Mouse (Mus musculus) gastrocnemius, postnatal 25 days (tissue): ENCODE results near the gene Scgb2a2. TPM values are rescaled to one million over a fixed set of nuclear protein-coding genes. Genes with fewer than 3 reads are reported as not detected.
"Not testable (repeated sequence)": the region's sequence is repeated elsewhere in the genome, so short reads cannot be mapped to it uniquely, and the experiment has no call there.

Experiments used
- DNase-seq: peaks from one replicate; pipeline ENCODE4 v3.0.0; 2022
- long read RNA-seq, 2 experiments: library from polyadenylated mRNA; stranded (forward); transcript quantifications; one replicate each; pipeline ENCODE4 v2.0.0; 2021
- microRNA-seq, 2 experiments: library from miRNA; unstranded; fragments of <30 nt; microRNA quantifications; one replicate each; pipeline ENCODE4 v1.2.0; 2021; ENCODE audit warnings: borderline replicate concordance in 2 of 2
- total RNA-seq, 2 experiments: library from RNA; stranded (reverse); gene quantifications; 1 replicate in 1 of 2; 2 replicates in 1 of 2; pipeline ENCODE4 v1.2.3; 2021

Scgb2a2 gene
- not detected for total RNA-seq
- long read RNA-seq, experiment 1: 0 reads
- long read RNA-seq, experiment 2: 0 reads

GRCm38 (mm10) chr19:9847262-9847661, at the start of gene Scgb2a2:
Gene Scgb2a2 (plus strand): TSS chr19:9847562.
- DNase-seq: no peak

DNA sequence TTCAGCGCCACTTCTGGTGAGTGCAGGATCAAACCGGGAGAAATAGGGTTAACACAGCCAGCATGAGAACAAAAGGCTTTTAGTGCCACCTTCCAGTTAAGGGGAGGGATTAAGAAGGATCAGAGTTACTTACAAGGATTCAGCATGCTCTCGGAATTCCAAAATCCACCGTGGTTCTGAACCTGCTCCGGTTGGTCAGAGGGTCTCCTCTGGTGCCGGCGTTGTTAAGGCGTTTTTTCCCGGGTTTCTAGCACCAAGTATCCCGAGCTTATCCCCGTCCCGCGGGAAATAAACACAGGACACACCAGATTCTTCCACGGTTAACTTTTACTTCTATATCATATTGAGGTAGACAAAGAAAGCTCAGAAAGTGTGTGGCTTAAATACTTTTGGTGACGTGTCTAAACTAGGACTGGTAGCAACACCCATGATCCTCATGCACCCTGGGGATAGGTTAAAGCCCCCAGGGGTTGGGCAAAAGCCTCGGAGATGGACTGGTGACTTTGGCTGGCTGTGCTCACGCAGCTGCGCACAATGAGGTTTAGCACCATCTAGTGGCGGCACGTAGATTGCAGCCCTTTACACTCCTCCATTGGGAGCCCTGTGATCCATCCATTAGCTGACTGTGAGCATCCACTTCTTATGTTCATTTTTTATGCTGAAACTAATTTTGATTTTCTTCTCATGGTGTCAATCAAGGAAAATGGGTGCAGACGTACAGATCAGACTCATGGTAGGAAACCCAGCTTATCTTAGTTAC, 10.6 kb upstream of the Scgb2a2 start:
- peak; percentile 16 for DNase-seq

- no peak for DNase-seq
Observed at GRCm38 (mm10) chr19:9837341-9837715, 10.0 kb upstream of the Scgb2a2 start.

- not testable (repeated sequence) for DNase-seq
Observed at GRCm38 (mm10) chr19:9849368-9850075, 2.2 kb downstream of the Scgb2a2 start.

DNA sequence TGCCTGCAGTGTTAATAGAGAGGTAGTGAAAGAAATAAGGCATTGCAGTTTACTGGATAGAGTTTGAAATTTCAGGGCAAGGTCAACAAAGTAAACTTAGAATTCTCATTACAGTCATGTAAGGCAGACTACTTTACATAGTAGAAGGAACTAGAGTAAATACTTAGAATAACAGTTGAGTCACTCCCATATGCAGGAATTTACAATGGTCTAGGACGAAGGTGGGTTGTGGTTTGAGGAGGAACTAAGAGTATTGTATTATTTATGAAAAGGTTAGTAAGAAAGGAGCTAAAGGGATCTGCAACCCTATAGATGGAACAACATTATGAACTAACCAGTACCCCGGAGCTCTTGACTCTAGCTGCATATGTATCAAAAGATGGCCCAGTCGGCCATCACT, 13.5 kb downstream of the Scgb2a2 start:
- DNase-seq: not testable (repeated sequence)

DNA sequence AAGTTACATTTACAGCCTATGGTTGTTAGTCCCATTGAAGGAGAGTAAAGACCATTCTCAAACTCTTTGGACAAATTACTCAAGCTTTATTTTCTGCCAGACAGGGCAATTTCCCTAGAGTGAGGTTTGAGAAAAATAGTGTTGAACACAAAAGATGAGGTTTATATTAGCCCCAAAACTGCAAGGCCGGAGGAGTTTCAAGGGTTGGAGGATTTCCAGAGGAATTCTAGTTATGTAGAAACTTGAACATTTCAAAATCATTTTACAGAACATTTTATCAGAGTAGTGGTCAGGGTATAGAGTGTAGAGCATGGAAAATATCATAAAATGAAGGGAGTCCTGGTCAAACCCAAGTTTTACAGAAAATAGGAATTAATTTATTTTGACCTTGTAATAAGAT, 17.5 kb downstream of the Scgb2a2 start:
- DNase-seq: no peak

DNA sequence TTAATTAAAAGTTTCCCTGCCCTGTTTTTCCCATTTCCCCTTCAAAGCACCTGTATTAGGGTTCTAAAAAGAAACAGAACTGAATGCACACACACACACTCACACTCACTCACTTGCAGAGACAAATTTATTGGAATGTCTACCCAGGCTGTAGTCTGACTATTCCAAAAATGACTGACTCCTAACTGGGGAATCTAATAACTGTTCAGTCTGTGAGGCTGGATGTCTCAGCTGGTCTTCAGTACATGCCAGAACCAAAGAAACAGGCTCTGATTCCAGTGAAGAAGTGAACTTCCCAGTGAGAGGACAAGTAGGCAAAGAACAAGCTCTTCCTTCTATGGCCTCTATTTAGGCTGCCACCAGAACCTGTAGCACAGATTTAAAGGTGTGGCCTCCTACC, 18.1 kb downstream of the Scgb2a2 start:
- DNase-seq: no peak

DNA sequence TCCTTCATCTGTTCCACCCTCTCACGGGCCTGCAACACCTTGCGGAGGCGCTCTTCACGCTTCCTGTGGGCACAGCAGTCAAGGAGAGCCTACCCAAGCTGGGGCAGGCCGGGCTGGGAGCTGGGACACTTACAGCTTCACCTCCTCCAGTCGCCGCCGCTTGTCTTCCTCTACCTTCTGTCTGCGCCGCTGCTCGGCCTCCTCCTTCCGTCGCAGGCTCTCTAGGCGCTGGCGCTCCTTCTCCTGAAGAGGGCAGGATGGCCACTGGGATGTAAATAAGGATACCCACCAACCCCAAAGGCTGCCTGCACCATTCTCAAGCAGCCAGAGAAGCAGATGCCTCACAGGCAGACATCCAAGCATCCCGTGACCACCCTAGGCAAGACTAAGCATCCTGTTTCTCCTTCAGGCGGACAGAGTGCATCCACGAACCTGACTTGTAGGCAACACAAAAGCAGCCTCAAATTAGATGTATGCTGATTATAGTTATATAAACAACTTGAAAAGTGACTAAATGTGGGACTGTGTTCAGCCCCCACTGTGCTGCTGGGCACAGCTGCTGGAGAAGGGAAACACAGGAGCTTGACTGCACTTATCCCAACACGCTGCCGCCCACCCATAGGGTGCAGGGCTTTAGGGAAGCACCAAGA, 30.9 kb downstream of the Scgb2a2 start:
- no peak for DNase-seq

DNA sequence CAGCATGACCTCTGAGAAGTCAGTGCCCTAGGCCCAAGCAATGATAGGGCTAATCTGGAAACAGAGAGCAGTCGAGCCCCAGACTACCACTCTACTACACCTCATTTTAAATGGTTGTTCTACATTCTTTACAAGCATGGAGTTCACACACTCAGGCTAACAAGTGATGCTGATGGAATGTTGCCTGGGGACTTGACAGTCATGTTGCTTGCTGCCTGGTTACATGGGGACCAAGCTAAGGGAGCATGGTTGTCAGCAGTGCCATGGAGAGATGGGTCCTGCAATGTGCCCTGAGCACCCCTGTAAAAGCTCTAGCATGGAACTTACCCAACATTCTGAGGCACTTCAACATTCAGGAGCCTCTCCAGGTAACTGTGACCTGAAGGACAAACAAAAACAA, 39.0 kb downstream of the Scgb2a2 start:
- no peak for DNase-seq

- DNase-seq: no peak
Observed at GRCm38 (mm10) chr19:9886771-9887170, 39.4 kb downstream of the Scgb2a2 start.

- no peak for DNase-seq
Observed at GRCm38 (mm10) chr19:9896067-9896466, 48.7 kb downstream of the Scgb2a2 start.

DNA sequence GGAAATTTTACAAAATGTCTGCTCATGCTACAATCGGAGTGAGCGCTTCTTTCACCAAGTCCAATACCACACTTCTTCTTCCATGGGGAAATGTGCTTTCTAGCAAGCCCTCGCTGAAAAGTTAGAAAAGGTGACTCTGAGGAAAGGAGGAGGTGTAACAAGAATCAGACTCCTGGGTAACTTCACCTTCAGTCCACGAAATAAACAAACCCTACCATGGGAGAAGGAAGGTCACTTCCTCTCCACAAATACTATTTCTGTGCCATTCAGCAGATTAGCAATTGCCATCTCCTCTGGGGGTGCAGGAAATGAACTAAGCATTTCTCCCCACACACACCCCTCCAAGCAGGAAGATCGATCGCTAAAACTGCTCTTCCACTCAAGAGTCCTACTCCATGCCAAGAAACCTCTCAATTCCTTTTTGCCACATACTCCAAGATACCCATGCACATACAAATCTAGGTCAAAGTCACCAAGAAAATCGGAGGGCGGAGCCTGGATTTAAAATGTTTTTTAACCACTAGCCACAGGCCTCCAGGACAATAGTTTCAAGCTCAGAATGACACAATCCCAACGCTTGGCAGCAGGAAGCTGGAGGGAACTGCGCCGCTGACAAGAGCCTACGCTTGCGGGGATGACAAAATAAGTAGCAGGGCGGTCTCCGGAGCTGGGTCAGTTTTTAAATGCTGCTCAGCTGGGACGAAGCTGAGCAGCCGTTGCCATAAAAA, 51.1 kb downstream of the Scgb2a2 start:
- DNase-seq: no peak

- peak; percentile 93 for DNase-seq
Observed at GRCm38 (mm10) chr19:9899072-9899779, 51.9 kb downstream of the Scgb2a2 start, which contains the start of gene Incenp. Gene Incenp (minus strand): TSS chr19:9899551.

DNA sequence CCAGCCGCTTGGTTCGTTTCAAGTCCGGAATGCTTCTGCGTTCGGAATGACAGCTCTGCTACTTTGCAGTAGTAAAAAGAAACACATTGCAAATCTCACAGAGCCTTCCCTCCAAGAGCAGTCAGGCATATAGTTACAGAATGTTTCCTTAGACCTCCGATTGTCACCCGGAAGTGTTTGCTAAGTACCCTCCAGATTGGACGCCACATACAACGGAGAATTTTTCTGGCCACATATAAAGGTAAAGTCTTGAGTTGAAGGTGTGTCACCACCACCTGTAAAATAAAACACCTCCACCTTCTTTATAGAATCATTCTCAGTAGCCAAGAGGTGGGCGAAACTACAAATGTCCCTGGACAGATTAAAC, 52.4 kb downstream of the Scgb2a2 start:
- no peak for DNase-seq

- not testable (repeated sequence) for DNase-seq
Observed at GRCm38 (mm10) chr19:9900696-9901095, 53.3 kb downstream of the Scgb2a2 start.

Small RNA genes lying within 50 kb of the gene (microRNA-seq; reads per million reads assigned to microRNA genes)
- gene Gm22369: 0 reads per million in 2 experiments

Other genes starting within 250 kb of the Scgb2a2 start
- 1 to 10 TPM; 4.5 to 4.7 TPM for gene Incenp, start 52.0 kb downstream of the Scgb2a2 start, total RNA-seq
- gene Fth1, start 133.0 kb downstream of the Scgb2a2 start, total RNA-seq: 1,000 to 10,000 TPM; 1,951 to 1,957 TPM
- gene Best1, start 154.1 kb downstream of the Scgb2a2 start, total RNA-seq: under 1 TPM; 0.21 to 0.26 TPM
- 1 to 10 TPM; 6.0 to 6.5 TPM for gene Rab3il1, start 154.1 kb downstream of the Scgb2a2 start, total RNA-seq
- 1 to 10 TPM; 3.1 to 7.2 TPM for gene Fads3, start 194.0 kb downstream of the Scgb2a2 start, total RNA-seq